Mouse (Mus musculus) intestine, embryonic 16.5 days (tissue): ENCODE data around the gene Trappc6a. TPM values are rescaled to one million over a fixed set of nuclear protein-coding genes. Genes with fewer than 3 reads are reported as not detected.

Source experiments
- ATAC-seq: fragments of 200-750 bp; cut with Nextera tagmentation; 2 replicates; pipeline ENCODE4 v1.8.0; 2017; ENCODE audit warnings: moderate TSS enrichment, moderate library complexity
- H3K27ac ChIP-seq: fragments of 300-500 bp; sonication (generic); 2 replicates; pipeline ENCODE4 v1.5.1; 2014; ENCODE audit warnings: mild to moderate bottlenecking, low read length
- H3K27me3 ChIP-seq: fragments of 300-500 bp; sonication (generic); replicated peaks from 2 replicates; pipeline ENCODE4 v1.6.1; 2014; ENCODE audit warnings: low read length, control low read depth, mixed read lengths; ENCODE audit not compliant: control insufficient read depth, insufficient read depth
- H3K36me3 ChIP-seq: fragments of 300-500 bp; sonication (generic); 2 replicates; pipeline ENCODE4 v1.6.1; 2014; ENCODE audit warnings: low read length, control low read depth; ENCODE audit not compliant: control insufficient read depth, insufficient read depth
- H3K4me1 ChIP-seq: fragments of 300-500 bp; sonication (generic); 2 replicates; pipeline ENCODE4 v1.6.1; 2014; ENCODE audit warnings: low read length, control low read depth, mixed read lengths; ENCODE audit not compliant: control insufficient read depth, insufficient read depth
- H3K4me2 ChIP-seq: fragments of 300-500 bp; sonication (generic); 2 replicates; pipeline ENCODE4 v1.6.1; 2014; ENCODE audit warnings: low read depth, low read length, control low read depth
- H3K4me3 ChIP-seq: fragments of 300-500 bp; sonication (generic); 2 replicates; pipeline ENCODE4 v1.5.1; 2014; ENCODE audit warnings: mild to moderate bottlenecking, low read length
- H3K9ac ChIP-seq: fragments of 300-500 bp; sonication (generic); 2 replicates; pipeline ENCODE4 v1.6.1; 2014; ENCODE audit warnings: low read depth, low read length
- H3K9me3 ChIP-seq: fragments of 300-500 bp; sonication (generic); 2 replicates; pipeline ENCODE4 v1.6.1; 2016; ENCODE audit warnings: low read length, control low read depth; ENCODE audit not compliant: control insufficient read depth
- WGBS: fragments of 180-500 bp; shearing (Covaris S2); extraction: QIAGEN DNeasy Blood & Tissue Kit; methylation state at CpG from one replicate; pipeline ENCODE4 v1.1.7; 2014; 5-methylcytosine and 5-hydroxymethylcytosine counted together
- polyA plus RNA-seq: library from polyadenylated mRNA; unstranded; fragments of >200 nt; fragmentation: Nextera tagmentation; extraction: Ambion mirVana; gene quantifications from 2 replicates; pipeline ENCODE4 v1.2.1, GENCODE M21; 2015

Gene Trappc6a
- polyA plus RNA-seq, 1 experiment from 2014 or later = 147 TPM

GRCm38 (mm10) chr7:19512353-19512752 lies 4.2 kb downstream of the Trappc6a start:
- Histone ChIP-seq H3K9ac (no peak overlapping the region), H3K9me3 (no peaks in the 10 kb centered on the region), H3K4me3 (no peak overlapping the region), H3K27ac (no peak overlapping the region), H3K27me3 (no peaks in the 10 kb centered on the region), H3K36me3 (no peaks in the 10 kb centered on the region), H3K4me1 (peaks cover 11% of the 10 kb centered on the region), H3K4me2 (no peak overlapping the region)
- 80% methylated on average over 6 of the region's 6 CpGs for WGBS
- no peak for ATAC-seq

- 4% methylated on average over 22 of the region's 29 CpGs for WGBS
- Histone ChIP-seq H3K9me3 (no peaks in the 10 kb centered on the region), H3K9ac (peak within 1 kb of the TSS; percentile 55), H3K36me3 (no peaks in the 10 kb centered on the region), H3K4me2 (peak within 1 kb of the TSS; percentile 42), H3K4me3 (peak within 1 kb of the TSS; percentile 7; the same call in 1 of the 2 replicates), H3K27ac (no peak within 1 kb of the TSS), H3K27me3 (peaks cover 44% of the 10 kb centered on the region), H3K4me1 (peaks cover 12% of the 10 kb centered on the region)
- ATAC-seq = peak; percentile 52
These were observed 9.6 kb downstream of the Trappc6a start, which contains the start of gene Nkpd1 for GRCm38 (mm10) chr7:19517652-19518365. Gene Nkpd1, plus strand, starts transcription at chr7:19517838.

- Histone ChIP-seq H3K4me1 (peaks cover 30% of the 10 kb centered on the region), H3K4me2 (peak overlapping the region; percentile 33), H3K9ac (peak overlapping the region; percentile 43), H3K4me3 (peak overlapping the region; percentile 33), H3K36me3 (no peaks in the 10 kb centered on the region), H3K9me3 (no peaks in the 10 kb centered on the region), H3K27ac (no peak overlapping the region), H3K27me3 (peaks cover 66% of the 10 kb centered on the region)
- 9% methylated on average over 23 of the region's 23 CpGs for WGBS
- no peak for ATAC-seq
These were observed 11.8 kb downstream of the Trappc6a start for GRCm38 (mm10) chr7:19520032-19520431.

GRCm38 (mm10) chr7:19523017-19523756 lies 15.0 kb downstream of the Trappc6a start:
- WGBS = 8% methylated on average over 71 of the region's 72 CpGs
- no peaks in the 10 kb centered on the region for H3K36me3 ChIP-seq
- 0 out of 2 replicates have a peak overlapping the region, but pooled peaks have one; percentile 37 for H3K9ac ChIP-seq
- peaks cover 71% of the 10 kb centered on the region for H3K27me3 ChIP-seq
- H3K9me3 ChIP-seq = no peaks in the 10 kb centered on the region
- ATAC-seq = 0 out of 2 replicates have a peak, but pooled peaks have one; percentile 3
- peak overlapping the region; percentile 46 for H3K4me3 ChIP-seq
- H3K27ac ChIP-seq = no peak overlapping the region
- H3K4me2 ChIP-seq = peak overlapping the region; percentile 77
- peaks cover 21% of the 10 kb centered on the region for H3K4me1 ChIP-seq

- Histone ChIP-seq H3K9me3 (no peaks in the 10 kb centered on the region), H3K9ac (peak overlapping the region; percentile 53; the same call in 1 of the 2 replicates), H3K4me2 (peak overlapping the region; percentile 77), H3K36me3 (no peaks in the 10 kb centered on the region; the same call in 1 of the 2 replicates), H3K4me1 (peaks cover 21% of the 10 kb centered on the region), H3K4me3 (peak overlapping the region; percentile 46), H3K27me3 (peaks cover 65% of the 10 kb centered on the region), H3K27ac (no peak overlapping the region)
- ATAC-seq = peak; percentile 53
- 1% methylated on average over 64 of the region's 64 CpGs for WGBS
These were observed 15.7 kb downstream of the Trappc6a start for GRCm38 (mm10) chr7:19523757-19524419.

- H3K4me1 ChIP-seq = peaks cover 21% of the 10 kb centered on the region
- peak; percentile 29 for ATAC-seq
- WGBS = 14% methylated on average over 24 of the region's 24 CpGs
- H3K36me3 ChIP-seq = peaks cover 2% of the 10 kb centered on the region; the same call in 1 of the 2 replicates
- H3K4me3 ChIP-seq = peak overlapping the region; percentile 46
- H3K9me3 ChIP-seq = no peaks in the 10 kb centered on the region
- H3K27ac ChIP-seq = no peak overlapping the region
- peak overlapping the region; percentile 53; the same call in 1 of the 2 replicates for H3K9ac ChIP-seq
- H3K4me2 ChIP-seq = peak overlapping the region; percentile 77
- peaks cover 58% of the 10 kb centered on the region for H3K27me3 ChIP-seq
These were observed 16.4 kb downstream of the Trappc6a start for GRCm38 (mm10) chr7:19524420-19525104.

GRCm38 (mm10) chr7:19525105-19525481 lies 16.9 kb downstream of the Trappc6a start:
- H3K9ac ChIP-seq = no peak overlapping the region
- peaks cover 3% of the 10 kb centered on the region; the same call in 1 of the 2 replicates for H3K36me3 ChIP-seq
- peaks cover 19% of the 10 kb centered on the region for H3K4me1 ChIP-seq
- H3K4me3 ChIP-seq = no peak overlapping the region
- peaks cover 53% of the 10 kb centered on the region for H3K27me3 ChIP-seq
- WGBS = 58% methylated on average over 2 of the region's 2 CpGs
- ATAC-seq = no peak
- H3K27ac ChIP-seq = no peak overlapping the region
- no peak overlapping the region for H3K4me2 ChIP-seq
- H3K9me3 ChIP-seq = no peaks in the 10 kb centered on the region

GRCm38 (mm10) chr7:19531077-19531476 lies 22.9 kb downstream of the Trappc6a start:
- ATAC-seq = peak; percentile 79
- Histone ChIP-seq H3K9me3 (no peaks in the 10 kb centered on the region), H3K4me2 (no peak overlapping the region), H3K4me3 (no peak overlapping the region), H3K36me3 (peaks cover 27% of the 10 kb centered on the region), H3K4me1 (no peaks in the 10 kb centered on the region), H3K9ac (no peak overlapping the region), H3K27ac (no peak overlapping the region), H3K27me3 (no peaks in the 10 kb centered on the region)
- WGBS = 65% methylated on average over 10 of the region's 10 CpGs
